Mouse (Mus musculus): Measurements from ENCODE around the gene Zfp462.
A peak's percentile ranks its signal among the peaks of the same experiment; 100 is the strongest.

The Zfp462 gene

GRCm38 (mm10) chr4:55049938-55050610, 105.2 kb downstream of the Zfp462 start:
- no peak for DNase-seq

GRCm38 (mm10) chr4:55051345-55051744, 106.5 kb downstream of the Zfp462 start:
- no peak for DNase-seq

GRCm38 (mm10) chr4:55052686-55053085, 107.8 kb downstream of the Zfp462 start:
- DNase-seq, result no peak

GRCm38 (mm10) chr4:55057666-55058455, 113.0 kb downstream of the Zfp462 start:
- no peak for DNase-seq

- no peak for DNase-seq
These were observed 114.1 kb downstream of the Zfp462 start for GRCm38 (mm10) chr4:55058901-55059300.

GRCm38 (mm10) chr4:55066341-55067170, 121.7 kb downstream of the Zfp462 start:
- DNase-seq, result no peak

- no peak for DNase-seq
These were observed 126.7 kb downstream of the Zfp462 start for GRCm38 (mm10) chr4:55071535-55071934.

GRCm38 (mm10) chr4:55077133-55077889, 132.5 kb downstream of the Zfp462 start:
- peak in 1 of 2 experiments; percentile 7 for DNase-seq

GRCm38 (mm10) chr4:55077902-55078716, 133.3 kb downstream of the Zfp462 start:
- DNase-seq, result no peak

GRCm38 (mm10) chr4:55079056-55079455, 134.2 kb downstream of the Zfp462 start:
- no peak for DNase-seq

GRCm38 (mm10) chr4:55084080-55084688, 139.3 kb downstream of the Zfp462 start:
- DNase-seq, result no peak

GRCm38 (mm10) chr4:55088153-55088552, 143.3 kb downstream of the Zfp462 start:
- DNase-seq, result no peak

GRCm38 (mm10) chr4:55088922-55089321, 144.1 kb downstream of the Zfp462 start:
- DNase-seq, result no peak

- DNase-seq, result no peak
These were observed 152.3 kb downstream of the Zfp462 start for GRCm38 (mm10) chr4:55097157-55097556.

GRCm38 (mm10) chr4:55098366-55098765, 153.5 kb downstream of the Zfp462 start:
- no peak for DNase-seq

GRCm38 (mm10) chr4:55100851-55101250, 156.0 kb downstream of the Zfp462 start:
- DNase-seq, result no peak

- DNase-seq, result no peak
These were observed 156.8 kb downstream of the Zfp462 start for GRCm38 (mm10) chr4:55101601-55102000.

GRCm38 (mm10) chr4:55102382-55102781, 157.5 kb downstream of the Zfp462 start:
- no peak for DNase-seq

GRCm38 (mm10) chr4:55103575-55103974, 158.7 kb downstream of the Zfp462 start:
- DNase-seq, result no peak

GRCm38 (mm10) chr4:55117839-55118487, 173.1 kb downstream of the Zfp462 start:
- DNase-seq, result no peak

GRCm38 (mm10) chr4:55121126-55121525, 176.3 kb downstream of the Zfp462 start:
- DNase-seq, result no peak

Data from cerebellum, adult 18-20 months (tissue).